Comparison of ENCODE assay signal across 14 mouse cellular contexts in the genomic region with DNA sequence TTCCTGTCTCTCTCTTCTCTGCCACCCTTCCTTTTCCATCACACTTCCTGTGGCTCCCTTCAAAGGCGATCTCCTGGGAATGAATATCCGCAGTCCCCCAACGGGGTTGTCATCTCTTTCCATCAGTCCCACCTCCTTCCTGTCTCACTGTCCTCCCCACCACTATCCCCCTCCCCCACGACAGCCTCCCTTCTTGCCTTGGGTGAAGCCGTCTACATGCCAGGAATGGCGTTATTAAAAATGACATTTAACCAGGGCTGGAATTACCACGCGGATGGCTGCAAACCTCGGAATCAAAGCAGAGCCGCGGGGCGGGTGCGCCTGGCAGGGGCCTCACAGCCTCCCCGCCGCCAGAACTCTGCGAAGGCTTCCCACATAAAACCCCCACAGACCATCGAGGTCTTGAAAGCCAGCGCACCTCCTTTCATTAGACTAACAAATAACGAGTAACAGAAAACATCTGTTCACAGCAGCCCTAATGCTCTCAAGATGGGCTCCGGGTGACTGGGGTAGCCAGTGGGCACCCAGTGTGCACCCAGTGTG. TPM values are rescaled to one million over a fixed set of nuclear protein-coding genes. Genes with fewer than 3 reads are reported as not detected.
DNase-seq lines count a peak whose midpoint lies in the region; ATAC-seq and TF ChIP-seq lines count a peak whose summit lies in the region.
"Had no signal": no experiment of that assay in that cellular context is flagged by ENCODE, and none has a peak within 500 bp of the region (broad histone marks: within the 10 kb centered on the region; RNA-seq: fewer than 3 reads in every experiment).

No protein-coding gene starts in this region.

- peak overlapping the region; percentile 10; the same call in 1 of the 2 replicates for H3K27ac ChIP-seq in heart, embryonic 13.5 days (replicated peaks)
- no peak overlapping the region for H3K27ac ChIP-seq in heart, adult 2 months
- H3K27ac ChIP-seq in lung, embryonic 16.5 days (ENCODE audit: low read length): no peak overlapping the region
- H3K27ac ChIP-seq in embryonic fibroblast, embryonic 13.5 days (ENCODE audit: insufficient read depth, low read length): peak overlapping the region; percentile 44; the same call in 1 of the 2 replicates
- H3K27ac ChIP-seq: left cerebral cortex, adult 2 months had no signal

- no peaks in the 10 kb centered on the region for H3K9me3 ChIP-seq in heart, embryonic 13.5 days
- H3K9me3 ChIP-seq in lung, embryonic 16.5 days (ENCODE audit: control insufficient read depth, low read length): no peaks in the 10 kb centered on the region

- intact Hi-C loops in heart, adult 2 months (cut with DNase I): no loop called here

- H3K27me3 ChIP-seq in heart, embryonic 13.5 days (replicated peaks): no peaks in the 10 kb centered on the region
- H3K27me3 ChIP-seq in heart, adult 2 months (ENCODE audit: control insufficient read depth, insufficient read depth, low read length): no peaks in the 10 kb centered on the region
- peaks cover 2% of the 10 kb centered on the region; the same call in 1 of the 2 replicates for H3K27me3 ChIP-seq in lung, embryonic 16.5 days (ENCODE audit: control insufficient read depth, insufficient read depth, low read depth, low read length)

- TF ChIP-seq CTCF in heart, adult 2 months (IDR thresholded peaks at IDR 0.05): no peak
- TF ChIP-seq CTCF in embryonic fibroblast, embryonic 13.5 days (IDR thresholded peaks at IDR 0.05; ENCODE audit: borderline replicate concordance, insufficient read depth, low read length): no peak

- 23% methylated on average over 20 of the region's 20 CpGs for WGBS in heart, embryonic 13.5 days
- 31% methylated on average over 20 of the region's 20 CpGs for WGBS in heart, adult 2 months
- 24% methylated on average over 20 of the region's 20 CpGs for WGBS in lung, embryonic 16.5 days

- ATAC-seq in heart, embryonic 13.5 days (ENCODE audit: extremely low read depth, insufficient number of reproducible peaks, low FRiP score, low TSS enrichment): no peak
- ATAC-seq in lung, embryonic 16.5 days (ENCODE audit: low read depth): 0 out of 2 replicates have a peak, but pooled peaks have one; percentile 13
- ATAC-seq: CD4-positive, CD25-positive, alpha-beta regulatory T cell, adult 4 months had no signal

- TF ChIP-seq EP300 in heart, adult 2 months (IDR thresholded peaks at IDR 0.05; ENCODE audit: insufficient read depth, low read depth, low read length): no peak

- H3K4me2 ChIP-seq in heart, embryonic 13.5 days: peak overlapping the region; percentile 0; the same call in 1 of the 2 replicates
- H3K4me2 ChIP-seq in lung, embryonic 16.5 days (ENCODE audit: low read depth, low read length): peak overlapping the region; percentile 35

- no peaks in the 10 kb centered on the region for H3K36me3 ChIP-seq in heart, embryonic 13.5 days
- H3K36me3 ChIP-seq in heart, adult 2 months (ENCODE audit: control insufficient read depth, insufficient read depth, low read length): no peaks in the 10 kb centered on the region
- no peaks in the 10 kb centered on the region for H3K36me3 ChIP-seq in lung, embryonic 16.5 days (ENCODE audit: control insufficient read depth, insufficient read depth, low read length)

- no peak overlapping the region for H3K4me3 ChIP-seq in heart, embryonic 13.5 days
- no peak overlapping the region for H3K4me3 ChIP-seq in heart, adult 2 months
- H3K4me3 ChIP-seq in lung, embryonic 16.5 days (ENCODE audit: low read length): no peak overlapping the region
- no peak overlapping the region for H3K4me3 ChIP-seq in embryonic fibroblast, embryonic 13.5 days (ENCODE audit: insufficient read depth, low read length)
- H3K4me3 ChIP-seq: left cerebral cortex, adult 2 months had no signal

- TF ChIP-seq POLR2A in heart, adult 2 months (IDR thresholded peaks at IDR 0.05; ENCODE audit: insufficient read depth, low read depth, low read length): no peak
- no peak for TF ChIP-seq POLR2A in embryonic fibroblast, embryonic 13.5 days (IDR thresholded peaks at IDR 0.05; ENCODE audit: low read depth, low read length)

- DNase-seq in heart, adult 2 months: no peak
- no peak for DNase-seq in lung, adult 18-20 months
- peak; percentile 25 to 38 for DNase-seq in lung, postnatal 4 days
- DNase-seq in thymus, postnatal 36 days: no peak
- no peak for DNase-seq in cerebellum, postnatal 10 days
- DNase-seq: adrenal gland, postnatal 25 days; cerebellum, adult 11 months; kidney, adult 8-10 months had no signal

- H3K79me2 ChIP-seq in heart, adult 2 months (replicated peaks; ENCODE audit: control insufficient read depth, insufficient read depth, low read length): no peaks in the 10 kb centered on the region

- H3K4me1 ChIP-seq in heart, embryonic 13.5 days: peaks cover 61% of the 10 kb centered on the region
- no peaks in the 10 kb centered on the region for H3K4me1 ChIP-seq in heart, adult 2 months (ENCODE audit: control insufficient read depth, insufficient read depth, low read length)
- H3K4me1 ChIP-seq in lung, embryonic 16.5 days (replicated peaks; ENCODE audit: control insufficient read depth, insufficient read depth, low read length): peaks cover 15% of the 10 kb centered on the region
- H3K4me1 ChIP-seq in embryonic fibroblast, embryonic 13.5 days (ENCODE audit: control insufficient read depth, insufficient read depth, low read length): peaks cover 10% of the 10 kb centered on the region

- H3K9ac ChIP-seq in heart, embryonic 13.5 days: peak overlapping the region; percentile 58
- no peak overlapping the region for H3K9ac ChIP-seq in heart, adult 2 months (ENCODE audit: low read depth, low read length)
- peak overlapping the region; percentile 20; the same call in 1 of the 2 replicates for H3K9ac ChIP-seq in lung, embryonic 16.5 days (ENCODE audit: low read length)

RNA-seq across cellular contexts. Expression of gene Prrx2, which starts 18.1 kb away (rescaled TPM):
- 30.3 and 37.0 TPM in 2 replicates for polyA plus RNA-seq in heart, embryonic 13.5 days (2015; fragmentation: Nextera tagmentation; extraction: Ambion mirVana)
- total RNA-seq in heart, adult 2 months (2021): under 1 TPM; 0.75 to 0.84 TPM
- 1.6 and 2.4 TPM in 2 replicates for polyA plus RNA-seq in heart, adult 2 months (2012; rRNA removed)
- 7.2 and 9.4 TPM in 2 replicates for polyA plus RNA-seq in lung, embryonic 16.5 days (2015; fragmentation: Nextera tagmentation; extraction: Ambion mirVana)
- polyA plus RNA-seq in embryonic fibroblast, embryonic 13.5 days (2011; ENCODE audit: insufficient read length, low read depth, missing spikeins): 130 and 154 TPM in 2 replicates
- total RNA-seq: monocyte, adult 5-6 weeks had no signal
- polyA plus RNA-seq: CD4-positive, CD25-positive, alpha-beta regulatory T cell, adult 4 months had no signal

RNA-seq across cellular contexts. Expression of gene Asb6, which starts 22.7 kb away (rescaled TPM):
- 20.0 and 21.8 TPM in 2 replicates for polyA plus RNA-seq in heart, embryonic 13.5 days (2015; fragmentation: Nextera tagmentation; extraction: Ambion mirVana)
- total RNA-seq in heart, adult 2 months (2021): 1 to 10 TPM; 7.8 to 8.1 TPM
- polyA plus RNA-seq in heart, adult 2 months (2012; rRNA removed): 12.8 and 13.6 TPM in 2 replicates
- 32.7 and 33.5 TPM in 2 replicates for polyA plus RNA-seq in lung, embryonic 16.5 days (2015; fragmentation: Nextera tagmentation; extraction: Ambion mirVana)
- 20.2 and 26.0 TPM in 2 replicates for polyA plus RNA-seq in embryonic fibroblast, embryonic 13.5 days (2011; ENCODE audit: insufficient read length, low read depth, missing spikeins)

RNA-seq across cellular contexts. Expression of gene Ntmt1, which starts 45.2 kb away (rescaled TPM):
- 72.7 and 81.4 TPM in 2 replicates for polyA plus RNA-seq in heart, embryonic 13.5 days (2015; fragmentation: Nextera tagmentation; extraction: Ambion mirVana)
- 10 to 100 TPM; 22.0 to 27.3 TPM for total RNA-seq in heart, adult 2 months (2021)
- 27.4 and 30.2 TPM in 2 replicates for polyA plus RNA-seq in heart, adult 2 months (2012; rRNA removed)
- polyA plus RNA-seq in lung, embryonic 16.5 days (2015; fragmentation: Nextera tagmentation; extraction: Ambion mirVana): 76.4 and 76.6 TPM in 2 replicates
- 25.6 and 30.3 TPM in 2 replicates for polyA plus RNA-seq in embryonic fibroblast, embryonic 13.5 days (2011; ENCODE audit: insufficient read length, low read depth, missing spikeins)

RNA-seq across cellular contexts. Expression of gene 1700001O22Rik, which starts 49.4 kb away (rescaled TPM):
- polyA plus RNA-seq in heart, embryonic 13.5 days (2015; fragmentation: Nextera tagmentation; extraction: Ambion mirVana): 1.7 and 2.1 TPM in 2 replicates
- total RNA-seq in heart, adult 2 months (2021): 1 to 10 TPM in 1 of 2 experiments, under 1 TPM in 1; 0.52 to 1.3 TPM
- 0.73 and 1.1 TPM in 2 replicates for polyA plus RNA-seq in heart, adult 2 months (2012; rRNA removed)
- 3.7 and 4.2 TPM in 2 replicates for polyA plus RNA-seq in lung, embryonic 16.5 days (2015; fragmentation: Nextera tagmentation; extraction: Ambion mirVana)
- polyA plus RNA-seq in embryonic fibroblast, embryonic 13.5 days (2011; ENCODE audit: insufficient read length, low read depth, missing spikeins): not detected in 2 replicates
- total RNA-seq: monocyte, adult 5-6 weeks had no signal

Comparison
In these comparisons a context has a peak if more than half of its experiments do, and no peak if none do; other contexts are left out.
1. H3K27ac ChIP-seq: peak in heart, embryonic 13.5 days (single experiment) and embryonic fibroblast, embryonic 13.5 days (single experiment); none in heart, adult 2 months (single experiment) and lung, embryonic 16.5 days (single experiment).
2. DNase-seq: peak in lung, postnatal 4 days (2 of 2); none in heart, adult 2 months (0 of 2), lung, adult 18-20 months (0 of 2), thymus, postnatal 36 days (0 of 2) and cerebellum, postnatal 10 days (0 of 2).